Mouse (Mus musculus): ENCODE measurements at regions not wholly inside any gene's neighbourhood (a gene's known extent, or its start where the extent isn't known, plus 50 kb on each side); places are given as distances from the start of the nearest gene placed in this dataset.

- no peak overlapping the region for H3K27ac ChIP-seq (ENCODE audit: insufficient read depth, low read depth, low read length, poor library complexity, severe bottlenecking)
- no peak for DNase-seq (ENCODE audit: low read depth, low spot score)
Measured at GRCm38 (mm10) chr17:81201052-81201451, 136.2 kb upstream of the Thumpd2 start.

DNA sequence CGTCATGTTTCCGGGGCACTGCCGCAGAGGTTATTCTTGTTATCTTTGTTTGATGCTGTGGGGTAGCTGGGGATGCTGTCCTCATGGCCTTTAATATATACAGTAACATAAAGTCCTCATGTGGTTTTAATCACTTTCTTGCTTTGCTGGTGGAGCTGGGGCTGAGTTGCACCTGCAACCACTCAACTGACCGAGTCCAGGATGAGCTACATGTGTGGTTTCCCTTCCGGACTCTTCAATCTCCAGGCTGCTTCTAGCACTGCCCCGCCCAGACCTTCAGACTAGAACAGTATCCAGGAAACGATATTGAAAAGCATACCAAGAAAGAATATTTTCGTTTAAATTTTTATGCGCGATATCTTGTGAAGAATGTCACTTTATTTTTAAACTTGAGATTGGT is 129.1 kb upstream of the Thumpd2 start:
- DNase-seq (ENCODE audit: low read depth, low spot score) = no peak
- no peaks in the 10 kb centered on the region for H3K36me3 ChIP-seq (ENCODE audit: control insufficient read depth, insufficient read depth, low read length, poor library complexity, severe bottlenecking)
- H3K4me3 ChIP-seq (ENCODE audit: insufficient read depth in 1 of 2, low read depth in 1 of 2, low read length in 2 of 2, poor library complexity in 1 of 2, severe bottlenecking in 1 of 2) = no peak overlapping the region
- no peak overlapping the region for H3K9ac ChIP-seq (ENCODE audit: insufficient read depth, low read depth, low read length, poor library complexity, severe bottlenecking)
- in situ Hi-C loops (cut with MboI; ENCODE audit: low sequenced_read_pairs in 2 of 2, unreplicated experiment in 2 of 2) = no loop called here
- no peaks in the 10 kb centered on the region for H3K9me3 ChIP-seq (ENCODE audit: control insufficient read depth, insufficient read depth, low read depth, low read length)
- H3K4me1 ChIP-seq (ENCODE audit: control insufficient read depth in 2 of 2, insufficient read depth in 2 of 2, low read length in 2 of 2, poor library complexity in 1 of 2) = no peaks in the 10 kb centered on the region
- no peak overlapping the region for H3K27ac ChIP-seq (ENCODE audit: insufficient read depth, low read depth, low read length, poor library complexity, severe bottlenecking)
- TF ChIP-seq ZC3H11A (IDR thresholded peaks at IDR 0.05; ENCODE audit: borderline replicate concordance, low read depth, low read length) (no peak), CHD2 (IDR thresholded peaks at IDR 0.05; ENCODE audit: low read depth, low read length) (no peak), ZNF384 (IDR thresholded peaks at IDR 0.05; ENCODE audit: low read depth, low read length) (no peak), MAFK (IDR thresholded peaks at IDR 0.05; ENCODE audit: insufficient read depth, low read depth, low read length) (no peak), HCFC1 (IDR thresholded peaks at IDR 0.05; ENCODE audit: borderline replicate concordance, insufficient read depth, low read length) (no peak)

More at GRCm38 (mm10) chr17:81201052-81201451, 136.2 kb upstream of the Thumpd2 start:
- H3K36me3 ChIP-seq (ENCODE audit: control insufficient read depth, insufficient read depth, low read length, poor library complexity, severe bottlenecking) = no peaks in the 10 kb centered on the region
- no peaks in the 10 kb centered on the region for H3K9me3 ChIP-seq (ENCODE audit: control insufficient read depth, insufficient read depth, low read depth, low read length)
- H3K4me1 ChIP-seq (ENCODE audit: control insufficient read depth in 2 of 2, insufficient read depth in 2 of 2, low read length in 2 of 2, poor library complexity in 1 of 2) = no peaks in the 10 kb centered on the region
- H3K9ac ChIP-seq (ENCODE audit: insufficient read depth, low read depth, low read length, poor library complexity, severe bottlenecking) = no peak overlapping the region
- TF ChIP-seq ZNF384 (IDR thresholded peaks at IDR 0.05; ENCODE audit: low read depth, low read length) (no peak), ZC3H11A (IDR thresholded peaks at IDR 0.05; ENCODE audit: borderline replicate concordance, low read depth, low read length) (no peak), HCFC1 (IDR thresholded peaks at IDR 0.05; ENCODE audit: borderline replicate concordance, insufficient read depth, low read length) (no peak), MAFK (IDR thresholded peaks at IDR 0.05; ENCODE audit: insufficient read depth, low read depth, low read length) (no peak), CHD2 (IDR thresholded peaks at IDR 0.05; ENCODE audit: low read depth, low read length) (no peak)
- H3K4me3 ChIP-seq (ENCODE audit: insufficient read depth in 1 of 2, low read depth in 1 of 2, low read length in 2 of 2, poor library complexity in 1 of 2, severe bottlenecking in 1 of 2) = no peak overlapping the region
- in situ Hi-C loops (cut with MboI; ENCODE audit: low sequenced_read_pairs in 2 of 2, unreplicated experiment in 2 of 2) = no loop called here

DNA sequence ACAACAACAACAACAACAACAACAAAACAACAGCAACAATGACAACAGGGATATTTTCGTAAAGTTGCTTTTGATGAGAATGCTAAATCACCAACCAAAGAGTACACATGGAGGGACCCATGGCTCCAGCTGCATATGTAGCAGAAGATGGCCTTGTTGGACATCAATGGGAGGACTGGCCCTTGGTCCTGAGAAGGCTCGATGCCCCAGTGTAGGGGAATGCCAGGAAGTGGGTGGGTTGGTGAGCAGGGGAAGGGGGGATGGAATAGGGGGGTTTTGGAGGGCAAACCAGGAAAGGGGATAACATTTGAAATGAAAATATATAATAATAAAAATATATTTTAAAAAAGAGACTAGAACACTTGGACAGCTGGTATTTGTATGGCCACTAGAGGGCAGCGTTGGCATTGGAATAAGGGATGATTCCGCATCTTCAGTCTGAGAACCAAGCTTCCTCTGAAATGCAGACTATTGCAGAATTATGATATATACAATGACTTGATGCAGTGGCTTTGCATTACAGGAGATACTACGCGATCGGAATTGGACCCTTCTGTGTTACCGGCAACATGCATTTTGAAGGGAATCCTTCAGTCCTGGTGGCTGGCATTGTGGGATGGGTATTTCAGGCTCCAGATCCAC is 128.5 kb upstream of the Thumpd2 start:
- DNase-seq (ENCODE audit: low read depth, low spot score) = peak; percentile 28
- Histone ChIP-seq H3K9ac (ENCODE audit: insufficient read depth, low read depth, low read length, poor library complexity, severe bottlenecking) (no peak overlapping the region), H3K27ac (ENCODE audit: insufficient read depth, low read depth, low read length, poor library complexity, severe bottlenecking) (no peak overlapping the region), H3K9me3 (ENCODE audit: control insufficient read depth, insufficient read depth, low read depth, low read length) (no peaks in the 10 kb centered on the region), H3K4me3 (ENCODE audit: insufficient read depth in 1 of 2, low read depth in 1 of 2, low read length in 2 of 2, poor library complexity in 1 of 2, severe bottlenecking in 1 of 2) (no peak overlapping the region), H3K4me1 (ENCODE audit: control insufficient read depth in 2 of 2, insufficient read depth in 2 of 2, low read length in 2 of 2, poor library complexity in 1 of 2) (no peaks in the 10 kb centered on the region), H3K36me3 (ENCODE audit: control insufficient read depth, insufficient read depth, low read length, poor library complexity, severe bottlenecking) (no peaks in the 10 kb centered on the region)
- no peak for TF ChIP-seq HCFC1 (IDR thresholded peaks at IDR 0.05; ENCODE audit: borderline replicate concordance, insufficient read depth, low read length)
- peak; percentile 64; the same call in 1 of the 2 replicates for TF ChIP-seq ZC3H11A (IDR thresholded peaks at IDR 0.05; ENCODE audit: borderline replicate concordance, low read depth, low read length)
- in situ Hi-C loops (cut with MboI; ENCODE audit: low sequenced_read_pairs in 2 of 2, unreplicated experiment in 2 of 2) = no loop called here

DNA sequence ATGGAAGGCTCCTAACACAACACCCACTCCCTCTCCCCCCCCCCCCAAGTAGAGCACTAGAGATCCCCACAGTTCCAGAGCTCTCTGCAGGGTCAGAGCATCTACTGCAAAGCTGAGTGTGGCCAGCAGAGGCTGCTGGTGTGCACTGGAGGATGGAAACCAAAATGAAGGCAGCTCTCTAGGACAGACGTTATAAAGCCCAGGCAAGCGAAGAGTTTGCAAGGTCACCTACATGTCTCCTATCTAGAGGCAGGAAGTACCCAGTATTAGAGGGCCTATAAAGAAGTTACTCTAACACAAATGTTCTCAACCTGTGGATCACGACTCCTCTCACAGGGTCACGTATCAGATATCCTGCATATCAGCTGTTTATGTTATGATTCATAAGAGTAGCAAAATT is 125.1 kb upstream of the Thumpd2 start:
- H3K27ac ChIP-seq (ENCODE audit: insufficient read depth, low read depth, low read length, poor library complexity, severe bottlenecking) = no peak overlapping the region
- DNase-seq (ENCODE audit: low read depth, low spot score) = peak; percentile 29
- H3K9me3 ChIP-seq (ENCODE audit: control insufficient read depth, insufficient read depth, low read depth, low read length) = no peaks in the 10 kb centered on the region
- H3K9ac ChIP-seq (ENCODE audit: insufficient read depth, low read depth, low read length, poor library complexity, severe bottlenecking) = no peak overlapping the region
- no peaks in the 10 kb centered on the region for H3K36me3 ChIP-seq (ENCODE audit: control insufficient read depth, insufficient read depth, low read length, poor library complexity, severe bottlenecking)
- H3K4me3 ChIP-seq (ENCODE audit: insufficient read depth in 1 of 2, low read depth in 1 of 2, low read length in 2 of 2, poor library complexity in 1 of 2, severe bottlenecking in 1 of 2) = no peak overlapping the region
- H3K4me1 ChIP-seq (ENCODE audit: control insufficient read depth in 2 of 2, insufficient read depth in 2 of 2, low read length in 2 of 2, poor library complexity in 1 of 2) = no peaks in the 10 kb centered on the region
- TF ChIP-seq ZC3H11A (IDR thresholded peaks at IDR 0.05; ENCODE audit: borderline replicate concordance, low read depth, low read length) (peak; percentile 61; the same call in 1 of the 2 replicates), MAFK (IDR thresholded peaks at IDR 0.05; ENCODE audit: insufficient read depth, low read depth, low read length) (no peak)
- in situ Hi-C loops (cut with MboI; ENCODE audit: low sequenced_read_pairs in 2 of 2, unreplicated experiment in 2 of 2) = no loop called here

DNA sequence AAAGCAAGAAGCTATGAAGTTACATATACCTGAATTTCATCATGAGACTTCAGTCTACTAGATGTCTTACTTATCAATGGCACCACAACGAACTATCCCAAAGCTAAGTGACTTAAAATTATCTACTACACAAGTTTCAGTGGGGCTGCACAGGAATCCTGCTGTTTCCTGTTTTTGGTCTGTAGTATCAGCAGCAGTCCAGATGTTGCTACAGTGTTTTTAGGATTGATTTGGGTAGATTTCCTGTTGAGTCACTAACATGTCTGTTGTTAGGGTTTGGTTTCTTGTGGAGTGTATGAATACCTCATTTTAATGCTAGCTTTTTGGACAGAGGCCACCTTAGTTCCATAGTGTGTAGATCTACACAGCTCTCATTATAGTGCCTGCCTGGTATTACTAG is 120.8 kb upstream of the Thumpd2 start:
- DNase-seq (ENCODE audit: low read depth, low spot score) = no peak

More for the DNA sequence above, 120.8 kb upstream of the Thumpd2 start:
- Histone ChIP-seq H3K4me1 (ENCODE audit: control insufficient read depth in 2 of 2, insufficient read depth in 2 of 2, low read length in 2 of 2, poor library complexity in 1 of 2) (no peaks in the 10 kb centered on the region), H3K9me3 (ENCODE audit: control insufficient read depth, insufficient read depth, low read depth, low read length) (no peaks in the 10 kb centered on the region), H3K4me3 (ENCODE audit: insufficient read depth in 1 of 2, low read depth in 1 of 2, low read length in 2 of 2, poor library complexity in 1 of 2, severe bottlenecking in 1 of 2) (no peak overlapping the region), H3K27ac (ENCODE audit: insufficient read depth, low read depth, low read length, poor library complexity, severe bottlenecking) (no peak overlapping the region), H3K36me3 (ENCODE audit: control insufficient read depth, insufficient read depth, low read length, poor library complexity, severe bottlenecking) (no peaks in the 10 kb centered on the region), H3K9ac (ENCODE audit: insufficient read depth, low read depth, low read length, poor library complexity, severe bottlenecking) (no peak overlapping the region)
- no peak for TF ChIP-seq ZNF384 (IDR thresholded peaks at IDR 0.05; ENCODE audit: low read depth, low read length)
- in situ Hi-C loops (cut with MboI; ENCODE audit: low sequenced_read_pairs in 2 of 2, unreplicated experiment in 2 of 2) = no loop called here

Measured in ES-E14 (cell line).